Mouse (Mus musculus) pancreas, adult 10 weeks (tissue): ENCODE results near the gene Retn. TPM values are rescaled to one million over a fixed set of nuclear protein-coding genes. Genes with fewer than 3 reads are reported as not detected.

ENCODE experiments used
- polyA plus RNA-seq: library from polyadenylated mRNA; stranded (reverse); fragments of 350-450 nt; fragmentation: Illumina TruSeq; extraction: RNeasy Lipid Tissue Mini Kit (QIAGEN cat#74804); gene quantifications from one replicate; pipeline ENCODE4 v1.2.3, GENCODE M21; 2015; ENCODE audit warnings: low read depth, low replicate concordance; ENCODE audit not compliant: insufficient read depth

The Retn gene
- 15.3 TPM for polyA plus RNA-seq

DNA sequence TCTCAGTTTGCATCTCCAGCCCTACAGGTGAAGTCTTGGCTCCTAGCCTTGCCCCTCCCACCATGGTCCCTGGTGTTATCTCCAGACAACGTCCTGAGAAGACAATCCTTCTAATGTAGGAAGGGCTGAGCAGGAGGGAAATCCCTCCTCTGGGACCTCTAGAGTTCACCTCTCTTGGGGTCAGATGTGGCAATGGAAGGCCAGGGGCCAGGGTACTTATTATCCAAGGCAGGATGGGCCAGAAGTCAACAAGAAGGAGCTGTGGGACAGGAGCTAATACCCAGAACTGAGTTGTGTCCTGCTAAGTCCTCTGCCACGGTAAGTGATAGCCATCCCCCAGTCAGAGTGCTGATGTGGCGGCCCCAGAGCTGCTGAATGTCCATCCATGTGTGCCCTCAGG, at the start of gene Retn:
Gene Retn (plus strand): TSS at position 245 of the 400 bp plus-strand sequence.

DNA sequence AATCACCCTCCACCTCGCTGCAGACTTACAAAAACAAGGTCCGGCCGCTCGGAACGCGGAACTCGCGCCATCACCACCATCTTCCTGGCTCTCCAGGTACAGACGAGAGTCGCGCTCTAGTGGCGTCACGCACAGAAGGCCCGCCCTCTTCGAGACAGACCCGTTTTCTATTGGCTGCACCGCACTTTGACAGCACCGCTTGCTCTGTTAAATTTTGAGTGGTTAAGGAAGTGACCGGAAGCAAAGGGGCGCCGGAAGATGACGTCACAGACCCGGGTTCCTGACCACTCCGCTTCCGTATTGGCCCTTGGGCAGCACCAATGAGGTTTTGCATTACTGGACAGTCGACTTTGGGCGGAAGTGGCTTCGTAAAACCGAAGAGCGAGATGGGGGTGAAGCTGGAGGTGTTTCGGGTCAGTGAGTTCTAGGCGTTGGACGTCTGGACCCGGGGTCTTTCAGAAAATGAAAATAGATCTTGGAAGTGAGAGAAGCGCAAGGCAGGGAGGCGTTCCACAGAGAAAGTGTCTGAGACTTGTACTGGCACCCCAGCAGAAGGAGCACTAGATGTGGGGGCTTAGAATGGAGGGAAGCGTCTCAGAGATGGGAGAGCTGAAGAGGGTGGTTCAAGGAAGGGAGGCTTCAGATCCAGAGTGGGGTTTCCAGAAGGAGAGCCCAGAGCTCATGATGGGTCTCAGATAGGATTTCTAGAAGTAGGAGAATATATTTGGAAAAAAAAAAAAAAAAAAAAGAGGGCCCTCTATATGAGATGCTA, 34.2 kb upstream of the Retn start, which contains the start of the genes Xab2 and Pet100:
Gene Xab2 (minus strand): TSS at position 118 of the 772 bp plus-strand sequence.
Gene Pet100 (plus strand): TSS at position 350 of the 772 bp plus-strand sequence.

DNA sequence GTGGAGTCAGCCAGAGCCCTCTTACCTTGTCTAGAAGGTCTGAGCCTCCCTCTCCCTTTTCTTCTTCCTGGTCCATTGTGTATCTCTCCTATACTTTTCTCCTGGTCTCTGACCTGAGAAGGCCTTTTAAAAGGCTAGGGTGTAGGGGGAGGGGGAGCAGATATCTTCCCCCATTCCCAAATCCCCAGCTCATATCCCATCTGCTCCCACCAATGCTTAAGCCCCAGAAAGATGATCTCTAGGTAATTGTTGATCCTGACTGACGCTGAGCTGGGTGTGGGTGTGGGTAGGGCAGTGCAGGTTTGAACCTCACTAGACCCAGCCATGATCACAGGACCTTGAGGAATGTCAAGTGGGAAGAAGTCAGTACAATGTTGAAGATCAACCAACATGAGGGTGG, 30.1 kb upstream of the Retn start, which contains the start of gene Pcp2:
Gene Pcp2 (minus strand): TSS at position 101 of the 400 bp plus-strand sequence.

DNA sequence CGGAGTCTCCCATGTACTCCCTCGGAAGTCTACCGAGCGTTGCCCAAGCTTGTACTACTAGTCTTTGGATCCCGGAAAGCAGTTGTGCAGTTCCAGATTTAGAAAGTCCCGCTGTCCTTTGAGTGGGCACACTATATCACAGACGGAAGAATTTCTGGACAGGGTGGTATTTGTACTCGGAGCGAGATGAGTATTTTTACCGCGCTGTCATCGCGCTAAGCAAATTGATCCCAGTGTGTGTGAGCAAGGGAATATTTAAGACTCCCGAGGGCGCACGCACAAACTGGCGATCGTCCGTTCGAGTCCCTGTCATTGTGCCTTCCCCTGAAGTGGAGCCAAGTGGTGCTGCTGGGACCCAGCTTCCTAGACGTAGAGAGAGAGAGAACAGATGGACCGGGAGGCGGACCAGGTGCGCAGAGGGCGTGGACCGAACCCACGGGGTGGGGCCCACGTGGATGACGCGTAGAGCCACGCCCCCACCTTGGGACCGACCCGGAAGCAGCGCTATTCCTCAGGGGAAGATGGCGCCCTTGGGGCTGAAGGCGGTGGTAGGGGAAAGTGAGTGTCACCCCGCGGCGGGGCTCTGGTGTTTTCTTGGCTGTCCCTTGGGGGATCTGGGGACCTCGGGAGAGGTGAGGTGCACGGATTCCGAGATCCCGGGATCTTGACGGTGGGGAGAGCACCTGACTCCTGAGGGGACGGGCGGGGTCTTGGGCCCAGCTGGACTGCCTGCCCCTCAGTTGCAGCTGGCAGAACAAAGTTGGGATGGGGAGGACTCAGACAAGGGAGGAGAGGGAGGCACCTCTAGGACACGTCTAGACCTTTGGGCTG, 24.7 kb upstream of the Retn start, which contains the start of gene Stxbp2:
Gene Stxbp2 (plus strand): TSS at position 309 of the 831 bp plus-strand sequence.

DNA sequence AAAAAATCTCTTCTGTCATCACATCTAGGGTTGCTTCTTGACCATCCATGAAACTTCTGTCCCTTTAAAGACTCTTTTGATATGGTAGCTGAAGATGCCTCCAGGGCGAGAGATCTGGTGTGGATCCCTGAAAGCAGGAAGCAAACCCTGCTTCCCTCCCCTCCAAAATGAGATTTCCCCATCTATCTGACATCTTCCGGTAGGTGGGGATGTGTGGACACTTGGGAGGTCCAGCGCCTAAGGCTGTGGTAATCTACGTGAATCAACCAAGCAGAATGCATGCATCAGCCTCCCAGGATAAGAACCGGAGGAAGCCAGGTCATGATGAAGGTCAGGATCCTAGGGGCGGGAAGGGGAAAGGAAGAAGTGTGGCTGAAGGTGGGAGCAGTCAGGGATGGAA, 9.9 kb downstream of the Retn start, which contains the start of gene Mcemp1:
Gene Mcemp1 (plus strand): TSS at position 248 of the 400 bp plus-strand sequence.

DNA sequence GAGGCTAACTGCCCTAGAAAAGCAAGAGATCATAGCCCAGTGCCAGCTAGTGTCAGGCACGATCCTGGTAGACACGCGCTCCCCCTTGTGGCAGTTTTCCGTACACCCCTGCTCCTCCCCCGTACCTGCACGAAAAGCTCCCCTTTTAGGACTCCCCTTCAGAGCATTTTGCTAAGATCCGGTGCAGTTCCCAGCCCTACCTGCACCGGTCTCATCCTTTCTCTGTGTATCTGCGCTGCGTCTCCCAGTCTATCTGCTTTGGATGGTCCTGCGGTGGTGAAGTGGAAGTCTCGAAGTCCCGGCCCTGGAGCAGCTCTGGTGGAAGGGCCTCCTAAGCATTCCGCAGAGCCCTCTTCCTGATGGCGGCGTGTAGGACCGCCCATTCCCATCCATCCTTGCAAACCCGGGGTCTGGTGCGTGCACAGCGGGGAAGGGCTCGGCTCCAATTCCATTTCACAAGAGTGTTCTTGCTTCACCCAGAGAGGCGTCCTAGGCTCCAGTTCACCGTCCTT, 16.5 kb downstream of the Retn start, which contains the start of gene Fcor:
Gene Fcor (minus strand): TSS at position 383 of the 512 bp plus-strand sequence.

DNA sequence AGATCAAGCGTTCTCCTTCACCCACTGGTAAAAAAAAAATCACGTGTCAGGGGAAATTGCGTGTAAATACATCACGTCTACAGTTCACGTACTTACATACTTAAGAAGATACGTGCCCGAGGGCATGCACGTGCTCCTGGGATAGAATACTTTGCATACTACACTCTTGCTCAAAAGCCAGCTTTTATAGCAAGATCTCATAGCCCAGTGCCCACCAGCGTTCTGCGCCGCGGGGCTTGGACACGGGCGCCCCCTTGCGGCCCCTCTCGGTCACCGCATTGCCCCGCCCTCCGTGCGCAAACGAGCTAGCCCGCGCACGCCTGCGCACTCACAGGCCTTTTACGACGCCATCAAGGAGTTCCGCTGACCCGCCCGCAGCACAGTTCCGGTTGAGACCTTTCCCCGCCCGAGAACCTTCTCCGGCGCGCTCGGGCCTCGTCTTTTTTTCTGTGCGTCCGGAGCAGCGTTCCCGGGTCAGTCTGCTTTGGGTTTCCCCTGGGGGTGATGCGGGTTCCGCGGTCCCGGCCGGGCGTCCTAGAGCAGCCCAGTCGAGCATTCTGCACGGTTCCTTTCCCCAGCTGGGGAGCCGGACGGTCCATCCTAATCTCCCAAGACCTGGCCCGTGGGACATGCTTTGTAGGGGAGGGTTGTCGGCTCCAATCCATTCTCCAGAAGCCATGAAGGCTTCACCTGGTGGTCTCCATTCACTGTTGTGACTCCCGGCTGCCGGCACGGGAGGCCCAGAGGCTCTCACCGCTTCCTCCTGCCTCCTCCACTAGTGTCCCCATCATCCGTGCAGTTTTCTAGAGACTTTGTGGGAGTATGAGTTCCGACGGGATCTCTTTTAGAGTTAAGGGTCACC, 20.8 kb downstream of the Retn start, which contains the start of gene Trappc5:
Gene Trappc5 (plus strand): TSS at position 169 of the 862 bp plus-strand sequence.

DNA sequence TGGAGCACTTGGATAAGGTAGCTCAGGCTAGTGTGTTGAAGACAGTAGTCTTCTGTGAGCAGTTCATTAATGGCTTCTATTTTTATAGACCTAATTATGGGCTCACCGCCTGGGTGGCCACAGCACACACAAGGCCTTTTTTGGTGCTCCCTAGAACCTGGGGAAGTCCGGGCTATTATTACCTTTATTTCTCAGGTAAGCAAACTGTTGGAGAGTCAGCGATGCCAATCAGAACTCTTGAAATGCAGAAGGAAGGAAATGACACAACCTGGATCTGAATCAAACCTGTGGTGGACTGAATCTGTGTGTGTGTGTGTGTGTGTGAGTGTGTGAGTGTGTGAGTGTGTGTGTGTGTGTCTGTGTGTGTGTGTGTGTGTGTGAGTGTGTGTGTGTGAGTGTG, 38.6 kb downstream of the Retn start, which contains the start of gene Fcer2a:
Gene Fcer2a (minus strand): TSS at position 55 of the 400 bp plus-strand sequence.

Other genes starting within 250 kb of the Retn start
- 7.6 TPM for gene Pex11g, start 188.1 kb upstream of the Retn start, polyA plus RNA-seq
- gene Tex45, start 184.9 kb upstream of the Retn start, polyA plus RNA-seq = not detected
- gene Zfp358, start 162.6 kb upstream of the Retn start, polyA plus RNA-seq = 4.5 TPM
- gene Mcoln1, start 155.3 kb upstream of the Retn start, polyA plus RNA-seq = 19.2 TPM
- 17.7 TPM for gene Pnpla6, start 140.4 kb upstream of the Retn start, polyA plus RNA-seq
- gene C330021F23Rik, start 87.8 kb upstream of the Retn start, polyA plus RNA-seq = not detected
- 25.9 TPM for gene Camsap3, start 68.5 kb upstream of the Retn start, polyA plus RNA-seq
- gene Xab2, start 34.5 kb upstream of the Retn start, polyA plus RNA-seq = 8.2 TPM
- 18.4 TPM for gene Pet100, start 34.2 kb upstream of the Retn start, polyA plus RNA-seq
- not detected for gene Pcp2, start 30.2 kb upstream of the Retn start, polyA plus RNA-seq
- gene Stxbp2, start 24.8 kb upstream of the Retn start, polyA plus RNA-seq = 86.7 TPM
- not detected for gene Mcemp1, start 10.0 kb downstream of the Retn start, polyA plus RNA-seq
- 4.2 TPM for gene Fcor, start 16.6 kb downstream of the Retn start, polyA plus RNA-seq
- 4.5 TPM for gene Trappc5, start 20.5 kb downstream of the Retn start, polyA plus RNA-seq
- not detected for gene Fcer2a, start 38.4 kb downstream of the Retn start, polyA plus RNA-seq
- not detected for gene Clec4g, start 64.9 kb downstream of the Retn start, polyA plus RNA-seq
- 1.0 TPM for gene Cd209a, start 93.2 kb downstream of the Retn start, polyA plus RNA-seq
- not detected for gene Cd209e, start 198.5 kb downstream of the Retn start, polyA plus RNA-seq
- gene Cd209d, start 222.8 kb downstream of the Retn start, polyA plus RNA-seq = not detected